Mouse (Mus musculus) stomach, postnatal 0 days (tissue): Measurements from ENCODE around the gene Foxp1.

ENCODE experiments used
- CTCF ChIP-seq: IDR thresholded peaks from 2 replicates; pipeline ENCODE4 v1.5.1; 2016; ENCODE audit warnings: antibody characterized with exemption, low read depth, mild to moderate bottlenecking, moderate library complexity
- EP300 ChIP-seq: optimal IDR thresholded peaks from 2 replicates; pipeline ENCODE3; 2016; ENCODE audit warnings: antibody characterized with exemption

DNA sequence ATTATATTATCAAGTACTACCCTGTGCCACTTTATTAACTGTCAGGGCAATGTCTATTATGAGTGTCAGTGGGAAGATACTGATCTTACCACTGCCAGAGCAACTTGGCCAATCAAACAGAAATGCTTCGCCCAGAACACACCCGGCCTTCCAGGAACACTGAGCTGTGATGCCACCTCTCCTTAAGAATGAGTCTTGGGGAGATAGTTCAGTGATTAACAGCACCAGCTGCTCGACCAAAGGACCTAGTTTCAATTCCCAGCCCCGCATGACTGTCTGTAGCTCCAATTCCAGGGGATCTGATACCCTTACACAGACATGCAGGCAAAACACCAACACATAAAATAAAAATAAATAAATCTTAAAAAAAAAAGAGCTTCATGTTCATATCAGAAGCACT lies 63.7 kb downstream of the Foxp1 start:
- TF ChIP-seq CTCF: no peak
- no peak for TF ChIP-seq EP300
